Mouse (Mus musculus): ENCODE data around the gene Calr.
"Not testable (repeated sequence)": the region's sequence is repeated elsewhere in the genome, so short reads cannot be mapped to it uniquely, and the experiment has no call there.

Gene Calr

GRCm38 (mm10) chr8:84832034-84832717 is 14.6 kb downstream of the Calr start:
- TF ChIP-seq NANOG (IDR thresholded peaks at IDR 0.05; ENCODE audit: borderline replicate concordance, low read length), result no peak
- no peak for TF ChIP-seq POU5F1 (IDR thresholded peaks at IDR 0.05; ENCODE audit: borderline replicate concordance, low read length)
- Histone ChIP-seq H3K9me3 (ENCODE audit: low read length) (no peaks in the 10 kb centered on the region), H3K4me3 (replicated peaks; ENCODE audit: low read length) (peak overlapping the region; percentile 97), H3K36me3 (ENCODE audit: insufficient read depth, low read length) (peaks cover 45% of the 10 kb centered on the region), H3K27me3 (ENCODE audit: insufficient read depth, low read length) (no peaks in the 10 kb centered on the region), H3K4me1 (replicated peaks; ENCODE audit: low read depth, low read length) (peaks cover 57% of the 10 kb centered on the region)

- H3K27me3 ChIP-seq (ENCODE audit: insufficient read depth, low read length), result no peaks in the 10 kb centered on the region
- peak within 1 kb of the TSS; percentile 97 for H3K4me3 ChIP-seq (replicated peaks; ENCODE audit: low read length)
- peaks cover 38% of the 10 kb centered on the region for H3K36me3 ChIP-seq (ENCODE audit: insufficient read depth, low read length)
- peak; percentile 62 for TF ChIP-seq CTCF (conservative IDR thresholded peaks at IDR 0.05; ENCODE audit: low read length)
- no peak for TF ChIP-seq NANOG (IDR thresholded peaks at IDR 0.05; ENCODE audit: borderline replicate concordance, low read length)
- H3K4me1 ChIP-seq (replicated peaks; ENCODE audit: low read depth, low read length), result peaks cover 52% of the 10 kb centered on the region
- H3K9me3 ChIP-seq (ENCODE audit: low read length), result no peaks in the 10 kb centered on the region
These were observed 15.2 kb downstream of the Calr start, which contains the start of gene Gadd45gip1 for GRCm38 (mm10) chr8:84831490-84831889. Gene Gadd45gip1, plus strand, starts transcription at chr8:84831522.

- H3K27me3 ChIP-seq (ENCODE audit: insufficient read depth, low read length); H3K9me3 ChIP-seq (ENCODE audit: low read length); H3K4me3 ChIP-seq (replicated peaks; ENCODE audit: low read length); H3K36me3 ChIP-seq (ENCODE audit: insufficient read depth, low read length): not testable (repeated sequence)
- H3K4me1 ChIP-seq (replicated peaks; ENCODE audit: low read depth, low read length), result peaks cover 53% of the 10 kb centered on the region
These were observed 20.2 kb downstream of the Calr start for GRCm38 (mm10) chr8:84826518-84826917.

GRCm38 (mm10) chr8:84825636-84826035 is 21.1 kb downstream of the Calr start:
- H3K4me3 ChIP-seq (replicated peaks; ENCODE audit: low read length), result no peak overlapping the region
- H3K9me3 ChIP-seq (ENCODE audit: low read length), result no peaks in the 10 kb centered on the region
- peaks cover 5% of the 10 kb centered on the region; the same call in 1 of the 2 replicates for H3K36me3 ChIP-seq (ENCODE audit: insufficient read depth, low read length)
- H3K27me3 ChIP-seq (ENCODE audit: insufficient read depth, low read length), result no peaks in the 10 kb centered on the region
- no peak for TF ChIP-seq NANOG (IDR thresholded peaks at IDR 0.05; ENCODE audit: borderline replicate concordance, low read length)
- H3K4me1 ChIP-seq (replicated peaks; ENCODE audit: low read depth, low read length), result peaks cover 49% of the 10 kb centered on the region

- Histone ChIP-seq H3K9me3 (ENCODE audit: low read length) (no peaks in the 10 kb centered on the region), H3K27me3 (ENCODE audit: insufficient read depth, low read length) (no peaks in the 10 kb centered on the region), H3K4me3 (replicated peaks; ENCODE audit: low read length) (no peak overlapping the region), H3K36me3 (ENCODE audit: insufficient read depth, low read length) (peaks cover 2% of the 10 kb centered on the region; the same call in 1 of the 2 replicates), H3K4me1 (replicated peaks; ENCODE audit: low read depth, low read length) (peaks cover 43% of the 10 kb centered on the region)
- TF ChIP-seq CTCF (conservative IDR thresholded peaks at IDR 0.05; ENCODE audit: low read length) (peak; percentile 59), POU5F1 (IDR thresholded peaks at IDR 0.05; ENCODE audit: borderline replicate concordance, low read length) (no peak), NANOG (IDR thresholded peaks at IDR 0.05; ENCODE audit: borderline replicate concordance, low read length) (no peak)
These were observed 23.1 kb downstream of the Calr start for GRCm38 (mm10) chr8:84823653-84824052.

GRCm38 (mm10) chr8:84822723-84823122 is 24.0 kb downstream of the Calr start, which contains the start of gene Dand5:
Gene Dand5, minus strand, starts transcription at chr8:84822823.
- TF ChIP-seq POU5F1 (IDR thresholded peaks at IDR 0.05; ENCODE audit: borderline replicate concordance, low read length) (no peak), CTCF (conservative IDR thresholded peaks at IDR 0.05; ENCODE audit: low read length) (no peak), NANOG (IDR thresholded peaks at IDR 0.05; ENCODE audit: borderline replicate concordance, low read length) (no peak)
- Histone ChIP-seq H3K4me1 (replicated peaks; ENCODE audit: low read depth, low read length) (peaks cover 36% of the 10 kb centered on the region), H3K36me3 (ENCODE audit: insufficient read depth, low read length) (no peaks in the 10 kb centered on the region), H3K9me3 (ENCODE audit: low read length) (no peaks in the 10 kb centered on the region), H3K4me3 (replicated peaks; ENCODE audit: low read length) (0 out of 2 replicates have a peak within 1 kb of the TSS, but pooled peaks have one; percentile 1), H3K27me3 (ENCODE audit: insufficient read depth, low read length) (no peaks in the 10 kb centered on the region)

- TF ChIP-seq NANOG (IDR thresholded peaks at IDR 0.05; ENCODE audit: borderline replicate concordance, low read length) (no peak), POU5F1 (IDR thresholded peaks at IDR 0.05; ENCODE audit: borderline replicate concordance, low read length) (no peak), CTCF (conservative IDR thresholded peaks at IDR 0.05; ENCODE audit: low read length) (no peak)
- Histone ChIP-seq H3K4me1 (replicated peaks; ENCODE audit: low read depth, low read length) (peaks cover 29% of the 10 kb centered on the region), H3K4me3 (replicated peaks; ENCODE audit: low read length) (peak overlapping the region; percentile 52), H3K9me3 (ENCODE audit: low read length) (no peaks in the 10 kb centered on the region), H3K27me3 (ENCODE audit: insufficient read depth, low read length) (peaks cover 35% of the 10 kb centered on the region), H3K36me3 (ENCODE audit: insufficient read depth, low read length) (no peaks in the 10 kb centered on the region)
These were observed 30.6 kb downstream of the Calr start for GRCm38 (mm10) chr8:84816117-84816516.

- Histone ChIP-seq H3K27me3 (ENCODE audit: insufficient read depth, low read length) (peaks cover 35% of the 10 kb centered on the region), H3K36me3 (ENCODE audit: insufficient read depth, low read length) (no peaks in the 10 kb centered on the region), H3K4me1 (replicated peaks; ENCODE audit: low read depth, low read length) (peaks cover 30% of the 10 kb centered on the region), H3K4me3 (replicated peaks; ENCODE audit: low read length) (peak overlapping the region; percentile 52), H3K9me3 (ENCODE audit: low read length) (no peaks in the 10 kb centered on the region)
- TF ChIP-seq NANOG (IDR thresholded peaks at IDR 0.05; ENCODE audit: borderline replicate concordance, low read length) (no peak), POU5F1 (IDR thresholded peaks at IDR 0.05; ENCODE audit: borderline replicate concordance, low read length) (no peak), CTCF (conservative IDR thresholded peaks at IDR 0.05; ENCODE audit: low read length) (peak; percentile 97)
These were observed 31.2 kb downstream of the Calr start for GRCm38 (mm10) chr8:84815547-84815946.
